Mouse (Mus musculus): ENCODE results near the gene 6030445D17Rik. TPM values are rescaled to one million over a fixed set of nuclear protein-coding genes. Genes with fewer than 3 reads are reported as not detected.

The 6030445D17Rik gene
- polyA plus RNA-seq, 1 experiment from 2014 or later = 0.42 TPM

- no peaks in the 10 kb centered on the region for H3K36me3 ChIP-seq (ENCODE audit: control insufficient read depth, insufficient read depth, low read length)
- no peak overlapping the region for H3K4me2 ChIP-seq (ENCODE audit: low read depth, low read length)
- no peaks in the 10 kb centered on the region for H3K27me3 ChIP-seq (replicated peaks; ENCODE audit: control insufficient read depth, insufficient read depth, low read length)
- no peak overlapping the region for H3K27ac ChIP-seq (replicated peaks; ENCODE audit: low read depth, low read length)
- H3K4me3 ChIP-seq (ENCODE audit: low read depth, low read length) = no peak overlapping the region
- 56% methylated on average over 2 of the region's 2 CpGs for WGBS
- H3K4me1 ChIP-seq (ENCODE audit: control insufficient read depth, insufficient read depth, low read length) = 0 out of 2 replicates have a peak, but pooled peaks cover under 1% of the 10 kb centered on the region
- ATAC-seq (ENCODE audit: low read depth) (no peak), DNase-seq (ENCODE audit: low spot score) (no peak)
- H3K9me3 ChIP-seq (ENCODE audit: control insufficient read depth, low read length) = no peaks in the 10 kb centered on the region
- no peak overlapping the region for H3K9ac ChIP-seq (ENCODE audit: low read depth, low read length)
These were observed 43.6 kb downstream of the 6030445D17Rik start for GRCm38 (mm10) chr4:136505426-136506215.

GRCm38 (mm10) chr4:136509857-136510256, 47.8 kb downstream of the 6030445D17Rik start:
- Histone ChIP-seq H3K4me1 (ENCODE audit: control insufficient read depth, insufficient read depth, low read length) (peaks cover 16% of the 10 kb centered on the region; the same call in 1 of the 2 replicates), H3K4me3 (ENCODE audit: low read depth, low read length) (no peak overlapping the region), H3K4me2 (ENCODE audit: low read depth, low read length) (no peak overlapping the region), H3K9ac (ENCODE audit: low read depth, low read length) (no peak overlapping the region), H3K27ac (replicated peaks; ENCODE audit: low read depth, low read length) (no peak overlapping the region), H3K36me3 (ENCODE audit: control insufficient read depth, insufficient read depth, low read length) (no peaks in the 10 kb centered on the region), H3K9me3 (ENCODE audit: control insufficient read depth, low read length) (no peaks in the 10 kb centered on the region), H3K27me3 (replicated peaks; ENCODE audit: control insufficient read depth, insufficient read depth, low read length) (no peaks in the 10 kb centered on the region)
- WGBS = 55% methylated on average over 1 of the region's 1 CpGs
- ATAC-seq (ENCODE audit: low read depth) (no peak), DNase-seq (ENCODE audit: low spot score) (no peak)

GRCm38 (mm10) chr4:136511708-136512107, 49.7 kb downstream of the 6030445D17Rik start:
- 0 out of 2 replicates have a peak overlapping the region, but pooled peaks have one; percentile 15 for H3K27ac ChIP-seq (replicated peaks; ENCODE audit: low read depth, low read length)
- H3K27me3 ChIP-seq (replicated peaks; ENCODE audit: control insufficient read depth, insufficient read depth, low read length) = no peaks in the 10 kb centered on the region
- H3K9ac ChIP-seq (ENCODE audit: low read depth, low read length) = no peak overlapping the region
- no peaks in the 10 kb centered on the region for H3K36me3 ChIP-seq (ENCODE audit: control insufficient read depth, insufficient read depth, low read length)
- ATAC-seq (ENCODE audit: low read depth) (no peak), DNase-seq (ENCODE audit: low spot score) (peak; percentile 47)
- H3K4me3 ChIP-seq (ENCODE audit: low read depth, low read length) = no peak overlapping the region
- H3K4me1 ChIP-seq (ENCODE audit: control insufficient read depth, insufficient read depth, low read length) = peaks cover 16% of the 10 kb centered on the region
- 39% methylated on average over 4 of the region's 4 CpGs for WGBS
- H3K9me3 ChIP-seq (ENCODE audit: control insufficient read depth, low read length) = no peaks in the 10 kb centered on the region
- H3K4me2 ChIP-seq (ENCODE audit: low read depth, low read length) = no peak overlapping the region

GRCm38 (mm10) chr4:136512905-136513304, 50.9 kb downstream of the 6030445D17Rik start:
- DNase-seq (ENCODE audit: low spot score) = no peak
- Histone ChIP-seq H3K27ac (replicated peaks; ENCODE audit: low read depth, low read length) (no peak overlapping the region), H3K4me1 (ENCODE audit: control insufficient read depth, insufficient read depth, low read length) (peaks cover 16% of the 10 kb centered on the region), H3K36me3 (ENCODE audit: control insufficient read depth, insufficient read depth, low read length) (no peaks in the 10 kb centered on the region), H3K9ac (ENCODE audit: low read depth, low read length) (no peak overlapping the region), H3K4me2 (ENCODE audit: low read depth, low read length) (no peak overlapping the region), H3K4me3 (ENCODE audit: low read depth, low read length) (no peak overlapping the region), H3K9me3 (ENCODE audit: control insufficient read depth, low read length) (no peaks in the 10 kb centered on the region), H3K27me3 (replicated peaks; ENCODE audit: control insufficient read depth, insufficient read depth, low read length) (no peaks in the 10 kb centered on the region)
- no peak for ATAC-seq (ENCODE audit: low read depth)

Other genes with a start within 250 kb of the 6030445D17Rik start
- 25.4 and 27.2 TPM in 2 replicates for gene Tcea3, start 214.5 kb upstream of the 6030445D17Rik start, polyA plus RNA-seq (2014; fragmentation: Nextera tagmentation; extraction: Ambion mirVana)
- gene Zfp46, start 177.6 kb upstream of the 6030445D17Rik start, polyA plus RNA-seq (2014; fragmentation: Nextera tagmentation; extraction: Ambion mirVana) = 24.2 and 27.3 TPM in 2 replicates
- 126 and 157 TPM in 2 replicates for gene Hnrnpr, start 151.3 kb upstream of the 6030445D17Rik start, polyA plus RNA-seq (2014; fragmentation: Nextera tagmentation; extraction: Ambion mirVana)
- gene Htr1d, start 38.7 kb upstream of the 6030445D17Rik start, polyA plus RNA-seq (2014; fragmentation: Nextera tagmentation; extraction: Ambion mirVana) = 1.2 and 1.4 TPM in 2 replicates
- gene Luzp1, start 7.5 kb downstream of the 6030445D17Rik start, polyA plus RNA-seq (2014; fragmentation: Nextera tagmentation; extraction: Ambion mirVana) = 83.4 and 99.5 TPM in 2 replicates
- 48.6 and 54.1 TPM in 2 replicates for gene Kdm1a, start 140.5 kb downstream of the 6030445D17Rik start, polyA plus RNA-seq (2014; fragmentation: Nextera tagmentation; extraction: Ambion mirVana)
- gene Tex46, start 148.2 kb downstream of the 6030445D17Rik start, polyA plus RNA-seq (2014; fragmentation: Nextera tagmentation; extraction: Ambion mirVana) = not detected in 2 replicates
- gene Lactbl1, start 160.4 kb downstream of the 6030445D17Rik start, polyA plus RNA-seq (2014; fragmentation: Nextera tagmentation; extraction: Ambion mirVana) = not detected in 2 replicates

All from embryonic facial prominence, embryonic 14.5 days (tissue).